Mouse (Mus musculus): ENCODE results near the gene E330009J07Rik. TPM values are rescaled to one million over a fixed set of nuclear protein-coding genes. Genes with fewer than 3 reads are reported as not detected.

Gene E330009J07Rik
- polyA plus RNA-seq (2014; fragmentation: Nextera tagmentation; extraction: Ambion mirVana), result 13.7 and 14.7 TPM in 2 replicates

DNA sequence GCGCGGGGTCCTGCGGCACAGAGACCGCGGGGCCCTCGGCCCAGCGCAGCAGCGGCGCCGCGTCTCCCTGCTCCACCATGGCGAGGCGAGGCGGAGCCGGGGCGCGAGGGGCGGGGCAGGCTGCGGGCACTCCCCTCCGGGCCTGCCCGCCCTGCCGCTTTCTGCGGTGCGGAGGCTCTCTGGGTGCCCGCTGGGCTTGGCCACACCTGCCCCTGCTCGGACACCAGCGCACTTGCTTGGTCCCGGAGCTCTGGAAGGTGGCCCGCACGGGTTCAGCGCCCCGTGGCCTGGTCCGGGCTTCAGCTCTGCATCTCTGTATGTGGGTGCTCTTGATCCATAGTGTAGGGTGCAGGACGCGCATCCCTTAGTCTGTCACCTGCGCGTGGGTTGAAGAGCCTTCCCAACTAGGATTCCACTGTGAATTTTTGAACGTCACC is at the start of gene E330009J07Rik:
E330009J07Rik (minus strand) TSS at position 89 of the 437 bp plus-strand sequence.
- H3K27me3 ChIP-seq (ENCODE audit: control insufficient read depth, insufficient read depth, low read length), result no peaks in the 10 kb centered on the region; the same call in 1 of the 2 replicates
- H3K27ac ChIP-seq (replicated peaks; ENCODE audit: low read depth, low read length), result peak within 1 kb of the TSS; percentile 89
- WGBS, result under 1% methylated on average over 36 of the region's 38 CpGs
- H3K4me2 ChIP-seq (ENCODE audit: low read length), result peak within 1 kb of the TSS; percentile 73
- H3K9me3 ChIP-seq (ENCODE audit: control insufficient read depth, low read length), result no peaks in the 10 kb centered on the region
- DNase-seq, result peak; percentile 86
- no peaks in the 10 kb centered on the region for H3K36me3 ChIP-seq (ENCODE audit: control insufficient read depth, insufficient read depth, low read length)
- peaks cover 9% of the 10 kb centered on the region for H3K4me1 ChIP-seq (ENCODE audit: control insufficient read depth, insufficient read depth, low read length)
- H3K9ac ChIP-seq (replicated peaks; ENCODE audit: low read length), result peak within 1 kb of the TSS; percentile 82
- peak; percentile 90 for ATAC-seq (ENCODE audit: low FRiP score, low TSS enrichment)
- H3K4me3 ChIP-seq (replicated peaks; ENCODE audit: low read depth, low read length), result peak within 1 kb of the TSS; percentile 82

DNA sequence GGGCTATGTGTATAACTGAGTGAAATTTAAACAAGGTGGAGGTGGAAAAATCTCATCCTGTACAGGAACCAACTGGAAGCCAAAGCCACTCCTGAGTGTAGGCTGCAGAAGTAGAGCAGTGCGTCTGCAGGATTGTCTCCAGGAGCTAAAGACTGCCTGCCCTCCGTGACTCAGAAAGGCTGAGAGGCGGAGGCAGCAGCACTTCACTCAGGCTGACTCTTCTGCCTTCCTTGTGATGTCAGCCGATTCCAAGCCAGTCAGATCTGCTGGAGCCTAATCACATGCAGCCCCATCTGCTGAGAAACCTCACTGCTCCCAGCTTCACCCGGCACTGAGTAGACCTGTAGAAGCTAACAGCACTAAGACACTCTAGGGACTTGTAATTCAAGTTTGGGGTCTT is 46.4 kb upstream of the E330009J07Rik start:
- H3K27me3 ChIP-seq (ENCODE audit: control insufficient read depth, insufficient read depth, low read length), result no peaks in the 10 kb centered on the region
- H3K4me3 ChIP-seq (replicated peaks; ENCODE audit: low read depth, low read length), result no peak overlapping the region
- WGBS, result 97% methylated on average over 5 of the region's 5 CpGs
- no peaks in the 10 kb centered on the region for H3K9me3 ChIP-seq (ENCODE audit: control insufficient read depth, low read length)
- ATAC-seq (ENCODE audit: low FRiP score, low TSS enrichment) (no peak), DNase-seq (no peak)
- H3K4me2 ChIP-seq (ENCODE audit: low read length), result no peak overlapping the region
- no peak overlapping the region for H3K27ac ChIP-seq (replicated peaks; ENCODE audit: low read depth, low read length)
- H3K4me1 ChIP-seq (ENCODE audit: control insufficient read depth, insufficient read depth, low read length), result no peaks in the 10 kb centered on the region
- H3K36me3 ChIP-seq (ENCODE audit: control insufficient read depth, insufficient read depth, low read length), result peaks cover 63% of the 10 kb centered on the region
- H3K9ac ChIP-seq (replicated peaks; ENCODE audit: low read length), result no peak overlapping the region

DNA sequence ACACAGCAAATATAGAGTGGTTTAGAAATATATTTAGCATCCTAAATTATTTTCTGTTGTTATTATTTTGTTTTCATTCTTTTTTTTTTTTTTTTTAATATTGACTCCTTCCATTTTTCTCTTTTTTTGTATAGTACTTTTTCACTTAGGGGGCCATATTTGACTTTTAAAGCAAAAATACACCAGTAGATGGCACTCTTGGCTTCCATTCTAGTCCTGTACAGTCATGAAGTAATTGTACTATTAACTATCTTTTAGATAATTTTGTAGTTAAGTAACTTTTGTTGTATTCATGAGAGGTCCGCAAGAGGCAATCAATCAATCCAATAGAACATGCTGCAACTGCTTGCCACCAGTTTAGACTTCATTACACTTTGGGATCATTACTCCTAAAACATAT is 43.8 kb upstream of the E330009J07Rik start:
- Histone ChIP-seq H3K27me3 (ENCODE audit: control insufficient read depth, insufficient read depth, low read length) (no peaks in the 10 kb centered on the region), H3K4me2 (ENCODE audit: low read length) (no peak overlapping the region), H3K4me3 (replicated peaks; ENCODE audit: low read depth, low read length) (no peak overlapping the region), H3K9me3 (ENCODE audit: control insufficient read depth, low read length) (no peaks in the 10 kb centered on the region), H3K36me3 (ENCODE audit: control insufficient read depth, insufficient read depth, low read length) (peaks cover 78% of the 10 kb centered on the region), H3K27ac (replicated peaks; ENCODE audit: low read depth, low read length) (no peak overlapping the region), H3K9ac (replicated peaks; ENCODE audit: low read length) (no peak overlapping the region), H3K4me1 (ENCODE audit: control insufficient read depth, insufficient read depth, low read length) (no peaks in the 10 kb centered on the region)
- ATAC-seq (ENCODE audit: low FRiP score, low TSS enrichment) (no peak), DNase-seq (peak; percentile 66)
- 96% methylated on average over 1 of the region's 1 CpGs for WGBS

DNA sequence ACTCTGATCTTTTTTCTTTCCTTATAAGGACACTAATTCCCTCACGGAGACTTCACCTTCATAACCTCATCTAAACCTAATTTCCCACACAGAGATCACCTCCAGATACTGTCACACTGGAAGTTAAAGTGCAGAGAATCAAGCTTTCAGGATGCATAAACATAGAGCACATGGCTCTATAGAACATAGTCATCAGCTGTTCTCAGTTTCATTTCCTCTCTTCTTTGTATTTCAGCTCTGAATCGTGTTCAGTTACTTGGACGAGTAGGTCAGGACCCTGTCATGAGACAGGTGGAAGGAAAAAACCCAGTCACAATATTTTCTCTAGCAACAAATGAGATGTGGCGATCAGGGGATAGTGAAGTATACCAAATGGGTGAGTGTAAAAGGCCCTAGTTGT is 40.2 kb upstream of the E330009J07Rik start:
- H3K9ac ChIP-seq (replicated peaks; ENCODE audit: low read length), result no peak overlapping the region
- peaks cover 53% of the 10 kb centered on the region for H3K36me3 ChIP-seq (ENCODE audit: control insufficient read depth, insufficient read depth, low read length)
- no peaks in the 10 kb centered on the region for H3K9me3 ChIP-seq (ENCODE audit: control insufficient read depth, low read length)
- ATAC-seq (ENCODE audit: low FRiP score, low TSS enrichment), result no peak
- H3K4me2 ChIP-seq (ENCODE audit: low read length), result no peak overlapping the region
- H3K4me1 ChIP-seq (ENCODE audit: control insufficient read depth, insufficient read depth, low read length), result peaks cover 17% of the 10 kb centered on the region
- 96% methylated on average over 4 of the region's 4 CpGs for WGBS
- DNase-seq, result no peak
- H3K4me3 ChIP-seq (replicated peaks; ENCODE audit: low read depth, low read length), result no peak overlapping the region
- H3K27me3 ChIP-seq (ENCODE audit: control insufficient read depth, insufficient read depth, low read length), result no peaks in the 10 kb centered on the region
- no peak overlapping the region for H3K27ac ChIP-seq (replicated peaks; ENCODE audit: low read depth, low read length)

DNA sequence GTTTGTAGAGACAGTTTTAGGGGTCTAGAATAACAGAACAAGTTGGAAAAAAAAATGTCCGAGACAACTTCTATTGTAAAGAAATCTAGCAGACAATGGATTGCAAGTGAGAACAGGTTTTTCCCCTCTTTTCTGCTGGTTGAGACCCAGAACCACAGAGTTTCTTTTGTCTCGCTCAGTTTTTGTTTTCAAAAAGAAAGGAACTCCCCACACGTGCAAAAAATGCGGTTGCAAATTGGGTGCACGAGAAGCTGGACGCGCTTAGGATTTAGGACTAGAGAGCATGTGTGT is 35.7 kb upstream of the E330009J07Rik start:
- peak overlapping the region; percentile 83 for H3K4me2 ChIP-seq (ENCODE audit: low read length)
- no peak for DNase-seq
- peak overlapping the region; percentile 93 for H3K27ac ChIP-seq (replicated peaks; ENCODE audit: low read depth, low read length)
- peaks cover 17% of the 10 kb centered on the region for H3K4me1 ChIP-seq (ENCODE audit: control insufficient read depth, insufficient read depth, low read length)
- ATAC-seq (ENCODE audit: low FRiP score, low TSS enrichment), result peak; percentile 4; the same call in 1 of the 2 replicates
- no peaks in the 10 kb centered on the region for H3K9me3 ChIP-seq (ENCODE audit: control insufficient read depth, low read length)
- peaks cover 27% of the 10 kb centered on the region for H3K36me3 ChIP-seq (ENCODE audit: control insufficient read depth, insufficient read depth, low read length)
- no peaks in the 10 kb centered on the region for H3K27me3 ChIP-seq (ENCODE audit: control insufficient read depth, insufficient read depth, low read length)
- peak overlapping the region; percentile 82 for H3K9ac ChIP-seq (replicated peaks; ENCODE audit: low read length)
- peak overlapping the region; percentile 82 for H3K4me3 ChIP-seq (replicated peaks; ENCODE audit: low read depth, low read length)
- 0% methylated on average over 7 of the region's 7 CpGs for WGBS

DNA sequence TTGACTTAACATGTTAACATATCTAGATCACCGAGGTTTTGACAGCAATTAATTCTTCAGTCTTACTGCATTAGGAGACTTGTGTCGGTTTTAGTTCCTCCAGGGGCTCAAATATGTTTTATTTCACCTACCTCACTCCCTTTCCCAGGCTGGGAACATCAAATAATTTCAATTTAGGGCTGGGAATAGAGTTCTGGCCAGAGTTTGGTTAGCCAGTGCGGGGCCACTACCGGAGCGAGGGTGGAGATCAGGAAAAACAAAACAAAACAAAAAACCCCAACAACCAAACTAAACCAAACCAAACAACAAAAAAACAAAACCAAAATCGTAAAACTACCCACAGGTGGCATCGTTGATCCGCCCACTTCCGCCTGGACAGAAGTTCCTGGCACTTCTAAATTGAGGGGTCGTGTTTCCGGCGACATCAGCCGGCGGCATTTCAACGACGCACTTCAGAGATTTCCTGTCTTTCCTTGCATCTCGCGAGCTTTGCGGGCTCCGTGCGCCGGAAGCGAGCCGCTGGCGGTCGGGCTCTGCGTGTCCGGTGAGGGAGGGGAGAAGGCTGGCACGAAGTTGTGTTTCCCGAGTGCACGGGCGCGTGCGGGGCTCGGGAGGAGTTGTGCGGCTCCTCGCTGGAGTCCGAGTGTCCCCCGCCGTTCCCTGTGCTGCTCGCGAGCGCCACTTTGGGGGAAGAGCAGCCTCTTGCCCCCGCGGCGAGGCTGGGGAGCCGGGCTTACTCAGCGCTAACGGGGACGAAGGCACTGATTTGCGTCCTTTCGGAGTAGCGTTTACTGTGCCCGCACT is 35.2 kb upstream of the E330009J07Rik start, which contains the start of gene Ssbp1:
Ssbp1 (plus strand) TSS at position 437 of the 804 bp plus-strand sequence.
- no peaks in the 10 kb centered on the region for H3K9me3 ChIP-seq (ENCODE audit: control insufficient read depth, low read length)
- 1% methylated on average over 54 of the region's 54 CpGs for WGBS

DNA sequence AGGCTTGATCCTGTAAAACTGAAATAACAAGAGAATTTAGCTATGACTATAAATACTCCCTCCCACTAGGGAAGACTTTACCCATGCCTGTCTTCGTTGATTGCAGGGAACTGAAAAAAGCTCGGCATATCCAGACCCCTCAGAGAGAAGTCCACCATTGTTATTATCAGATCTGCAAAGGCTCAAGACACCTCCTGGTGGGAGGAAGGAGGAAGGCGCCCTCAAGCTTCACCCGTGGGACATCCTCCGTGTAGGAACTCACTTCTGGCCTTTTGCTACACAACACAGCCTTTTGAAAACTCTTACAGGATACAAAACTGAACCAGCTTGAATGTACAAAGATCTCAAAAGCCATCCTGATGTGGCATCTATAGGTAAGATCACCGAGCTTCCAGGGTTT is 29.8 kb upstream of the E330009J07Rik start:
- Histone ChIP-seq H3K36me3 (ENCODE audit: control insufficient read depth, insufficient read depth, low read length) (no peaks in the 10 kb centered on the region), H3K27ac (replicated peaks; ENCODE audit: low read depth, low read length) (no peak overlapping the region), H3K4me3 (replicated peaks; ENCODE audit: low read depth, low read length) (no peak overlapping the region), H3K9me3 (ENCODE audit: control insufficient read depth, low read length) (no peaks in the 10 kb centered on the region), H3K4me1 (ENCODE audit: control insufficient read depth, insufficient read depth, low read length) (no peaks in the 10 kb centered on the region), H3K27me3 (ENCODE audit: control insufficient read depth, insufficient read depth, low read length) (no peaks in the 10 kb centered on the region), H3K4me2 (ENCODE audit: low read length) (no peak overlapping the region), H3K9ac (replicated peaks; ENCODE audit: low read length) (no peak overlapping the region)
- ATAC-seq (ENCODE audit: low FRiP score, low TSS enrichment), result no peak
- DNase-seq, result no peak
- WGBS, result 45% methylated on average over 6 of the region's 6 CpGs

More for the DNA sequence above, 35.2 kb upstream of the E330009J07Rik start, which contains the start of gene Ssbp1:
- ATAC-seq (ENCODE audit: low FRiP score, low TSS enrichment), result peak; percentile 97
- Histone ChIP-seq H3K4me3 (replicated peaks; ENCODE audit: low read depth, low read length) (peak within 1 kb of the TSS; percentile 82), H3K4me1 (ENCODE audit: control insufficient read depth, insufficient read depth, low read length) (peaks cover 17% of the 10 kb centered on the region), H3K4me2 (ENCODE audit: low read length) (peak within 1 kb of the TSS; percentile 83), H3K9ac (replicated peaks; ENCODE audit: low read length) (peak within 1 kb of the TSS; percentile 82), H3K27ac (replicated peaks; ENCODE audit: low read depth, low read length) (peak within 1 kb of the TSS; percentile 93), H3K27me3 (ENCODE audit: control insufficient read depth, insufficient read depth, low read length) (no peaks in the 10 kb centered on the region), H3K36me3 (ENCODE audit: control insufficient read depth, insufficient read depth, low read length) (peaks cover 23% of the 10 kb centered on the region)
- peak; percentile 97 for DNase-seq

DNA sequence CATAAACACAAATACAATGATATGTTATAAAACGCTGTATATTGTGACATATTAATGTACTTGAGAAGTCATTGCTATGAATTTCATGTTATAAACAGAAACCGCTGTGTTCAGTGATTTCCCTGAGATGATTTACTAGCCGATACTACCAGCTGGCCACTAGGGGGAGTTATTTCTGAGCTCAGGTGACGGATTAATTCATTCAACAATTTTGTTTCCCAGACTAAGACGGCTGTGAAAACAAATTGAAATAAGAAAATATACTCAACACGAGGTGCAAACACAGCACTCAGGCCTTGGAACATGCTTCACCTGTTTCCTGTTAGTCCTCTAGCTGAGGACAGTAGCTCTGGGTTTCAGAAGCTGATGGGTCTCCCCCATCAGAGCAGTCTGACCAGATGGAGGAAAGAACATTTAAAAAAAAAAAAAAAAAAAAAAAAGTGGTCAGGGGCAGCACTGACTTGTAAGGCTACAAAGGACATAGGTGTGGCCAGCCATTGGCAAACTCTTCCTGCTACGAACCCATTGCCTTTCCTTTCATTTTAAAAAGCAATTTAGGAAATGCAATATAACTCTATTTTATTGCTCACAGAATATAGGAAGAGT is 18.6 kb upstream of the E330009J07Rik start:
- Histone ChIP-seq H3K9ac (replicated peaks; ENCODE audit: low read length) (no peak overlapping the region), H3K4me2 (ENCODE audit: low read length) (no peak overlapping the region), H3K9me3 (ENCODE audit: control insufficient read depth, low read length) (no peaks in the 10 kb centered on the region), H3K27ac (replicated peaks; ENCODE audit: low read depth, low read length) (no peak overlapping the region), H3K36me3 (ENCODE audit: control insufficient read depth, insufficient read depth, low read length) (no peaks in the 10 kb centered on the region), H3K4me1 (ENCODE audit: control insufficient read depth, insufficient read depth, low read length) (no peaks in the 10 kb centered on the region), H3K4me3 (replicated peaks; ENCODE audit: low read depth, low read length) (no peak overlapping the region), H3K27me3 (ENCODE audit: control insufficient read depth, insufficient read depth, low read length) (no peaks in the 10 kb centered on the region)
- ATAC-seq (ENCODE audit: low FRiP score, low TSS enrichment) (no peak), DNase-seq (peak; percentile 67)
- 23% methylated on average over 7 of the region's 7 CpGs for WGBS

All from midbrain, embryonic 14.5 days (tissue).